Mouse (Mus musculus) urinary bladder, postnatal 25 days (tissue): ENCODE data around the gene Aqp6.

ENCODE experiments used
- DNase-seq: peaks from one replicate; pipeline ENCODE4 v3.0.0; 2022; ENCODE audit warnings: low spot score

The Aqp6 gene

GRCm38 (mm10) chr15:99648326-99648725, 47.1 kb downstream of the Aqp6 start:
- no peak for DNase-seq

GRCm38 (mm10) chr15:99649067-99649761, 48.0 kb downstream of the Aqp6 start:
- DNase-seq, result no peak

GRCm38 (mm10) chr15:99650304-99650703, 49.1 kb downstream of the Aqp6 start:
- DNase-seq, result no peak

GRCm38 (mm10) chr15:99651163-99651872, 50.1 kb downstream of the Aqp6 start, which contains the start of gene Racgap1:
Gene Racgap1, minus strand, starts transcription at chr15:99651656.
- peak; percentile 91 for DNase-seq

GRCm38 (mm10) chr15:99651984-99652872, 51.0 kb downstream of the Aqp6 start:
- DNase-seq, result no peak

GRCm38 (mm10) chr15:99653291-99653690, 52.1 kb downstream of the Aqp6 start:
- no peak for DNase-seq

GRCm38 (mm10) chr15:99653876-99654275, 52.7 kb downstream of the Aqp6 start:
- no peak for DNase-seq
